In the genomic region with DNA sequence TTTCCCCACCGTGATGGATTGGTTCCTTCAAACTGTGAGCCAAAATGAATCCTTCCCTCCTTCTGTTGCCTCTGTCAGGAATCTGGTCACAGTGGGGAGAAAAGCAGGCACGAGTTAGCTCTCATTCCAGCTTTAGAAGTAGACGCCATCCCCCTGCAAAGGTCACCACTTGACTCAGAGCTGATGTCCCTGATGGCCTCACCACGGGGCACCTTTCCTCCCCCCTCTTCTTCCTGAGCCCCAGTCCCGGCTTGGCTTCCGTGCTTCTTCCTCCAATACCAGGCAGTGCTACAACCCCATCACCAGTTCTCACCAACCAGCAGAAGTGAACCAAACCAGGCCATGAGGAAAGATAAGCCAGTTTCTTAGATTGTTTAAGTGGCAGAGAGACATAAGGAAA, we compare ENCODE assay signal across 27 mouse cellular contexts. TPM values are rescaled to one million over a fixed set of nuclear protein-coding genes. Genes with fewer than 3 reads are reported as not detected.
A peak's percentile ranks its signal among the peaks of the same experiment; 100 is the strongest.
DNase-seq lines count a peak whose midpoint lies in the region; ATAC-seq and TF ChIP-seq lines count a peak whose summit lies in the region.
"Had no signal": no experiment of that assay in that cellular context is flagged by ENCODE, and none has a peak within 500 bp of the region (broad histone marks: within the 10 kb centered on the region; RNA-seq: fewer than 3 reads in every experiment).

No protein-coding gene starts in this region.

- no peaks in the 10 kb centered on the region for H3K27me3 ChIP-seq in forebrain, embryonic 15.5 days
- H3K27me3 ChIP-seq in forebrain, embryonic 11.5 days (ENCODE audit: control insufficient read depth, insufficient read depth, low read length), result no peaks in the 10 kb centered on the region
- H3K27me3 ChIP-seq in heart, embryonic 11.5 days (ENCODE audit: control insufficient read depth, insufficient read depth, low read length), result no peaks in the 10 kb centered on the region
- H3K27me3 ChIP-seq in heart, postnatal 0 days (ENCODE audit: control insufficient read depth, insufficient read depth, low read length), result no peaks in the 10 kb centered on the region
- H3K27me3 ChIP-seq: liver, embryonic 15.5 days; lung, embryonic 15.5 days; midbrain, embryonic 13.5 days; Patski had no signal

- peak overlapping the region; percentile 64 for H3K27ac ChIP-seq in forebrain, embryonic 15.5 days (replicated peaks)
- H3K27ac ChIP-seq in forebrain, embryonic 11.5 days (ENCODE audit: low read depth, low read length), result no peak overlapping the region
- H3K27ac ChIP-seq in heart, embryonic 11.5 days (ENCODE audit: low read depth, low read length), result peak overlapping the region; percentile 36
- peak overlapping the region; percentile 30 for H3K27ac ChIP-seq in heart, postnatal 0 days (ENCODE audit: low read depth)
- H3K27ac ChIP-seq: hindbrain, embryonic 10.5 days; limb, embryonic 10.5 days; liver, embryonic 15.5 days; lung, embryonic 15.5 days; midbrain, embryonic 13.5 days had no signal

- no peak overlapping the region for H3K4me3 ChIP-seq in forebrain, embryonic 15.5 days
- no peak overlapping the region for H3K4me3 ChIP-seq in forebrain, embryonic 11.5 days (ENCODE audit: low read depth, low read length)
- no peak overlapping the region for H3K4me3 ChIP-seq in heart, embryonic 11.5 days (ENCODE audit: low read depth, low read length)
- no peak overlapping the region for H3K4me3 ChIP-seq in heart, postnatal 0 days (ENCODE audit: low read depth, low read length)
- H3K4me3 ChIP-seq: forebrain, embryonic 13.5 days; hindbrain, embryonic 10.5 days; limb, embryonic 10.5 days; liver, embryonic 15.5 days; lung, embryonic 15.5 days; megakaryocyte, embryonic 14.5 days; midbrain, embryonic 13.5 days had no signal

- H3K36me3 ChIP-seq in forebrain, embryonic 15.5 days, result no peaks in the 10 kb centered on the region
- H3K36me3 ChIP-seq in forebrain, embryonic 11.5 days (ENCODE audit: control insufficient read depth, insufficient read depth, low read length), result no peaks in the 10 kb centered on the region
- peaks cover 35% of the 10 kb centered on the region for H3K36me3 ChIP-seq in heart, embryonic 11.5 days (ENCODE audit: control insufficient read depth, insufficient read depth, low read length)
- H3K36me3 ChIP-seq in heart, postnatal 0 days (replicated peaks; ENCODE audit: control insufficient read depth, insufficient read depth, low read length), result peaks cover 64% of the 10 kb centered on the region
- H3K36me3 ChIP-seq: G1E; hindbrain, embryonic 10.5 days; limb, embryonic 10.5 days; liver, embryonic 15.5 days; lung, embryonic 15.5 days; midbrain, embryonic 13.5 days had no signal

- ATAC-seq in forebrain, embryonic 15.5 days (replicated peaks), result no peak
- no peak for ATAC-seq in forebrain, embryonic 11.5 days (replicated peaks; ENCODE audit: low FRiP score)
- no peak for ATAC-seq in heart, embryonic 11.5 days (replicated peaks; ENCODE audit: insufficient number of reproducible peaks, low FRiP score, low TSS enrichment)
- ATAC-seq in heart, postnatal 0 days (ENCODE audit: insufficient read depth, low read depth), result no peak; the same call in 1 of the 2 replicates
- ATAC-seq: inflammation-experienced regulatory T-cells, adult 6 months; midbrain, embryonic 13.5 days; Patski had no signal

- WGBS in forebrain, embryonic 15.5 days, result 76% methylated on average over 6 of the region's 6 CpGs
- WGBS in forebrain, embryonic 11.5 days, result 76% methylated on average over 6 of the region's 6 CpGs
- WGBS in heart, embryonic 11.5 days (ENCODE audit: insufficient replicate concordance), result 47% methylated on average over 6 of the region's 6 CpGs
- WGBS in heart, postnatal 0 days, result 34% methylated on average over 6 of the region's 6 CpGs

- TF ChIP-seq EP300 in heart, postnatal 0 days (IDR thresholded peaks at IDR 0.05; ENCODE audit: low read depth), result no peak

- DNase-seq in forebrain, embryonic 11.5 days (ENCODE audit: low spot score), result no peak
- DNase-seq in heart, adult 9 months (ENCODE audit: low spot score in 2 of 2), result no peak
- DNase-seq in heart, postnatal 0 days (ENCODE audit: low spot score), result no peak
- DNase-seq in heart, postnatal 4 days, result no peak
- no peak for DNase-seq in ovary, postnatal 10 days (ENCODE audit: low spot score)
- DNase-seq: adrenal gland, postnatal 36 days; B cell, adult 2 months; gastrocnemius, postnatal 14 days; kidney, adult 18-20 months; kidney, postnatal 4 days; liver; lung, postnatal 36 days; thymus, adult 18-20 months; thymus, postnatal 36 days had no signal

- no peak for TF ChIP-seq CTCF in heart, postnatal 0 days (IDR thresholded peaks at IDR 0.05; ENCODE audit: low read depth)

- no peak overlapping the region for H3K9ac ChIP-seq in forebrain, embryonic 15.5 days (replicated peaks)
- no peak overlapping the region for H3K9ac ChIP-seq in forebrain, embryonic 11.5 days (ENCODE audit: low read length)
- H3K9ac ChIP-seq in heart, embryonic 11.5 days (ENCODE audit: low read depth, low read length), result no peak overlapping the region
- H3K9ac ChIP-seq in heart, postnatal 0 days (replicated peaks; ENCODE audit: low read depth, low read length), result no peak overlapping the region
- H3K9ac ChIP-seq: forebrain, embryonic 13.5 days; liver, embryonic 15.5 days; lung, embryonic 15.5 days; midbrain, embryonic 13.5 days had no signal

- no peaks in the 10 kb centered on the region for H3K9me3 ChIP-seq in forebrain, embryonic 15.5 days
- H3K9me3 ChIP-seq in forebrain, embryonic 11.5 days (ENCODE audit: control insufficient read depth, low read length), result no peaks in the 10 kb centered on the region
- no peaks in the 10 kb centered on the region for H3K9me3 ChIP-seq in heart, embryonic 11.5 days (replicated peaks; ENCODE audit: control insufficient read depth, low read length)
- no peaks in the 10 kb centered on the region for H3K9me3 ChIP-seq in heart, postnatal 0 days (replicated peaks; ENCODE audit: control insufficient read depth, low read length)
- H3K9me3 ChIP-seq: forebrain, embryonic 13.5 days; hindbrain, embryonic 10.5 days; limb, embryonic 10.5 days; liver, embryonic 15.5 days; lung, embryonic 15.5 days; midbrain, embryonic 13.5 days had no signal

- peaks cover 12% of the 10 kb centered on the region for H3K4me1 ChIP-seq in forebrain, embryonic 15.5 days
- H3K4me1 ChIP-seq in forebrain, embryonic 11.5 days (replicated peaks; ENCODE audit: control insufficient read depth, insufficient read depth, low read length), result no peaks in the 10 kb centered on the region
- peaks cover 48% of the 10 kb centered on the region for H3K4me1 ChIP-seq in heart, embryonic 11.5 days (ENCODE audit: control insufficient read depth, insufficient read depth, low read length)
- peaks cover 31% of the 10 kb centered on the region for H3K4me1 ChIP-seq in heart, postnatal 0 days (ENCODE audit: control insufficient read depth, insufficient read depth)
- H3K4me1 ChIP-seq: liver, embryonic 15.5 days had no signal

- no peak overlapping the region for H3K4me2 ChIP-seq in forebrain, embryonic 15.5 days (replicated peaks)
- H3K4me2 ChIP-seq in forebrain, embryonic 11.5 days (ENCODE audit: low read depth, low read length, severe bottlenecking), result no peak overlapping the region
- no peak overlapping the region; the same call in 1 of the 2 replicates for H3K4me2 ChIP-seq in heart, embryonic 11.5 days
- no peak overlapping the region for H3K4me2 ChIP-seq in heart, postnatal 0 days (ENCODE audit: low read depth, low read length)
- H3K4me2 ChIP-seq: forebrain, embryonic 13.5 days; liver, embryonic 15.5 days; lung, embryonic 15.5 days; midbrain, embryonic 13.5 days had no signal

RNA-seq across cellular contexts. Expression of gene Mical2, which starts 16.9 kb away (rescaled TPM):
- polyA plus RNA-seq in forebrain, embryonic 15.5 days (2015; fragmentation: Nextera tagmentation; extraction: Ambion mirVana), result 5.9 and 7.0 TPM in 2 replicates
- polyA plus RNA-seq in forebrain, embryonic 11.5 days (2014; fragmentation: Nextera tagmentation; extraction: Ambion mirVana), result 1.9 and 2.1 TPM in 2 replicates
- 117 and 132 TPM in 2 replicates for polyA plus RNA-seq in heart, embryonic 11.5 days (2014; fragmentation: Nextera tagmentation; extraction: Ambion mirVana)
- 136 and 169 TPM in 2 replicates for total RNA-seq in heart, postnatal 0 days (2014; rRNA removed; ENCODE audit: low replicate concordance)
- 59.9 and 78.1 TPM in 2 replicates for polyA plus RNA-seq in heart, postnatal 0 days (2015; fragmentation: Nextera tagmentation; extraction: Ambion mirVana)
- total RNA-seq in heart, postnatal 4 days (2021), result 100 to 1,000 TPM; 281 to 298 TPM
- total RNA-seq: CH12.LX had no signal
- polyA plus RNA-seq: G1E had no signal
